Mouse (Mus musculus) myocyte (in vitro differentiated cells): Measurements from ENCODE around the gene Cyp2d11. TPM values are rescaled to one million over a fixed set of nuclear protein-coding genes. Genes with fewer than 3 reads are reported as not detected.

Experiments used
- H3K27me3 ChIP-seq: one replicate; pipeline ENCODE4 v1.6.1; 2011; ENCODE audit not compliant: control insufficient read depth, insufficient read depth, insufficient read length
- H3K36me3 ChIP-seq: one replicate; pipeline ENCODE4 v1.6.1; 2011; ENCODE audit not compliant: control insufficient read depth, insufficient read depth
- H3K4me2 ChIP-seq: one replicate; pipeline ENCODE4 v1.6.1; 2011; ENCODE audit warnings: low read depth, control low read depth
- H3K4me3 ChIP-seq: one replicate; pipeline ENCODE4 v1.5.1; 2011; ENCODE audit warnings: mild to moderate bottlenecking, control low read depth, moderate library complexity
- H3K79me2 ChIP-seq: one replicate; pipeline ENCODE4 v1.6.1; 2011; ENCODE audit not compliant: control insufficient read depth, insufficient read depth
- H3ac ChIP-seq: one replicate; pipeline ENCODE4 v1.6.1; 2011; ENCODE audit not compliant: control insufficient read depth, insufficient read length
- CEBPB ChIP-seq: IDR thresholded peaks from 2 replicates; pipeline ENCODE4 v1.6.1; 2011; ENCODE audit warnings: mild to moderate bottlenecking, moderate library complexity; ENCODE audit not compliant: poor library complexity, insufficient read depth, severe bottlenecking
- E2F4 ChIP-seq: IDR thresholded peaks from one replicate; pipeline ENCODE4 v1.6.1; 2011; ENCODE audit warnings: mild to moderate bottlenecking, control low read depth, moderate library complexity; ENCODE audit not compliant: insufficient read depth
- MAX ChIP-seq: IDR thresholded peaks from one replicate; pipeline ENCODE4 v1.6.1; 2011; ENCODE audit warnings: low read depth, mild to moderate bottlenecking, control low read depth
- MYOD1 ChIP-seq, 3 experiments: IDR thresholded peaks; one replicate each; pipeline ENCODE4 v1.6.1; 2011; ENCODE audit warnings: control low read depth in 2 of 3, low read depth in 2 of 3, mild to moderate bottlenecking in 2 of 3, moderate library complexity in 1 of 3; ENCODE audit not compliant: insufficient read length in 2 of 3, control insufficient read depth in 1 of 3
- MYOG ChIP-seq, 3 experiments: IDR thresholded peaks; one replicate each; pipeline ENCODE4 v1.6.1; 2011; ENCODE audit warnings: control low read depth in 2 of 3, low read depth in 2 of 3, mild to moderate bottlenecking in 2 of 3; ENCODE audit not compliant: insufficient read length in 2 of 3, control insufficient read depth in 1 of 3, insufficient read depth in 1 of 3
- POLR2A ChIP-seq: IDR thresholded peaks from one replicate; pipeline ENCODE4 v1.6.1; 2011; ENCODE audit warnings: low read depth, mild to moderate bottlenecking, control low read depth, moderate library complexity; ENCODE audit not compliant: insufficient read length
- POLR2AphosphoS2 ChIP-seq: IDR thresholded peaks from one replicate; pipeline ENCODE4 v1.6.1; 2011; ENCODE audit warnings: low read depth, control low read depth; ENCODE audit not compliant: insufficient read length
- REST ChIP-seq: IDR thresholded peaks from one replicate; pipeline ENCODE4 v1.6.1; 2011; ENCODE audit warnings: mild to moderate bottlenecking, control low read depth, moderate library complexity; ENCODE audit not compliant: insufficient read depth, insufficient read length
- SRF ChIP-seq: IDR thresholded peaks from one replicate; pipeline ENCODE4 v1.6.1; 2011; ENCODE audit warnings: low read depth; ENCODE audit not compliant: control insufficient read depth, insufficient read length
- TCF12 ChIP-seq: IDR thresholded peaks from one replicate; pipeline ENCODE4 v1.6.1; 2011; ENCODE audit warnings: mild to moderate bottlenecking, control low read depth; ENCODE audit not compliant: poor library complexity, insufficient read depth, severe bottlenecking
- TCF3 ChIP-seq: IDR thresholded peaks from one replicate; pipeline ENCODE4 v1.6.1; 2011; ENCODE audit warnings: low read depth, control low read depth; ENCODE audit not compliant: insufficient read length
- USF1 ChIP-seq: IDR thresholded peaks from one replicate; pipeline ENCODE4 v1.6.1; 2011; ENCODE audit warnings: low read depth, mild to moderate bottlenecking, control low read depth, moderate library complexity
- polyA plus RNA-seq: library from polyadenylated mRNA; unstranded; fragments of >200 nt; fragmentation: generic; extraction: Trizol; gene quantifications from one replicate; pipeline ENCODE4 v1.2.1, GENCODE M21; 2012; ENCODE audit warnings: missing spikeins

The Cyp2d11 gene
- polyA plus RNA-seq, 1 experiment, result not detected

DNA sequence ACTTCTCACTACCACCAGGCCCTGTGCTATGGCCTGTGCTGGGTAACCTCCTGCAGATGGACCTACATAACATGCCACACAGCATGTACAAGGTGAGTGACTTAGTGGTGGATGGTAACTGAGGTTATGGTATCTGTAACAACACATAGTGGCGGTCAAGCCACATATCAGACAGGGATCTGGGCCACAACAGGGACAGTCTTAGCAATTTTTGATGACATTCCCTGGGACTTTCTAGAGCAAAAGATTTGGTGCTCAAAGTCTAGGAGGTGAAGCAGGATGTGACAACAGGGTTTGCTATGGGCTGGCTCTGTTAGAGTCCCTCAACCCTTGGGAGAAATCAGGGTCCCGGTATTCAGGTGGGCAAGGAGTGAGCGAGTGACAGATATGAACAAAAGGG lies 39.8 kb upstream of the Cyp2d11 start:
- Histone ChIP-seq H3K79me2 (no peaks in the 10 kb centered on the region), H3ac (no peak overlapping the region), H3K4me3 (no peak overlapping the region), H3K4me2 (no peak overlapping the region), H3K27me3 (no peaks in the 10 kb centered on the region), H3K36me3 (no peaks in the 10 kb centered on the region)
- no peak for TF ChIP-seq MYOD1 (IDR thresholded peaks at IDR 0.05; ENCODE audit: control insufficient read depth in 1 of 3, insufficient read length in 2 of 3, low read depth in 2 of 3)
- TF ChIP-seq CEBPB, result no peak
- TF ChIP-seq REST, result no peak
- TF ChIP-seq TCF12, result no peak
- no peak for TF ChIP-seq POLR2A
- TF ChIP-seq TCF3, result no peak
- no peak for TF ChIP-seq SRF
- TF ChIP-seq USF1, result no peak
- no peak for TF ChIP-seq POLR2AphosphoS2
- no peak for TF ChIP-seq E2F4

DNA sequence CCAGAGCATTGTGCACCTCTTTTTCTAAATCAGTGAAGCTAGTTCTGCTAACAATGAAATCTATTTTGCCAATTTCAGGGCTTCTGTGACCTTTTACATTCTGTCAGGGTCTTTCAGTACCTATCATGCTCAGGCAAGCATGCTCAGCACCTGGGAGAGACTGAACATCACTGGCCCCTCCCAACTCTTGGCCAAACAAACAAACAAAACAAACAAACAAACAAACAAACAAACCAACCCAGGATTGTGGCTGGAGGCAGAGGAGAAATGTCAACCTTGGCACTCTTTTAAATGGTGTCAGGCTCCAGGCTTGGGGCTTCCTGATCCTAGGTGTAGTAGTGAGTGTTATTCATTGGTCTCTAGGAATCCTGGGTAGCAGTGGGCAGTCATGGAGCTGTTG lies 39.3 kb upstream of the Cyp2d11 start, which contains the start of gene Cyp2d9:
TSS of gene Cyp2d9 (plus strand) at position 301 of the 400 bp plus-strand sequence.
- H3K79me2 ChIP-seq, result no peaks in the 10 kb centered on the region
- no peak within 1 kb of the TSS for H3ac ChIP-seq
- no peak for TF ChIP-seq POLR2AphosphoS2
- no peak for TF ChIP-seq USF1
- TF ChIP-seq SRF, result no peak
- TF ChIP-seq POLR2A, result no peak
- H3K4me3 ChIP-seq, result no peak within 1 kb of the TSS
- no peaks in the 10 kb centered on the region for H3K36me3 ChIP-seq
- H3K27me3 ChIP-seq, result no peaks in the 10 kb centered on the region
- no peak within 1 kb of the TSS for H3K4me2 ChIP-seq

DNA sequence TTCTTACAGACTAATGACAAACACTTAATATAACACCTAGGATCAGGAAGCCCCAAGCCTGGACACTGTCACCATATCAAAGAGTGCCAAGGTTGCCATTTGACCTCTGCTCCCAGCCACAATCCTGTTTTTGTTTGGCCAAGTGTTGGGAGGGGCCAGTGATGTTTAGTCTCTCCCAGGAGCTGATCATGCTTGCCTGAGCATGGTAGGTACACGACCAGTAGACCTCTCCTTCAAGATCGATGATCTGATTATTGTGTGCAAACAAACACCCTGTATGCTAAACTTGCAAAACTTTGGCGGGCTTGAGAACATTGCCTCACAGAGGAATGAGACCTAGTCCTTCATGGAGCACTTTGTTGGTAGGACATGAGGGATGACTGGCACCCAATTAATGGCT lies 29.6 kb upstream of the Cyp2d11 start:
- H3K36me3 ChIP-seq, result no peaks in the 10 kb centered on the region
- H3K79me2 ChIP-seq, result no peaks in the 10 kb centered on the region
- no peaks in the 10 kb centered on the region for H3K27me3 ChIP-seq
- H3K4me2 ChIP-seq, result no peak overlapping the region
- H3ac ChIP-seq, result no peak overlapping the region
- no peak for TF ChIP-seq E2F4
- TF ChIP-seq POLR2A, result no peak
- TF ChIP-seq TCF3, result no peak
- TF ChIP-seq CEBPB, result no peak
- TF ChIP-seq USF1, result no peak
- TF ChIP-seq MAX, result no peak
- no peak for TF ChIP-seq POLR2AphosphoS2
- no peak for TF ChIP-seq MYOD1 (IDR thresholded peaks at IDR 0.05; ENCODE audit: control insufficient read depth in 1 of 3, insufficient read length in 2 of 3, low read depth in 2 of 3)
- no peak for TF ChIP-seq REST
- no peak for TF ChIP-seq SRF
- TF ChIP-seq TCF12, result no peak
- TF ChIP-seq MYOG (IDR thresholded peaks at IDR 0.05; ENCODE audit: control insufficient read depth in 1 of 3, insufficient read depth in 1 of 3, insufficient read length in 2 of 3, low read depth in 2 of 3), result no peak
- no peak overlapping the region for H3K4me3 ChIP-seq

DNA sequence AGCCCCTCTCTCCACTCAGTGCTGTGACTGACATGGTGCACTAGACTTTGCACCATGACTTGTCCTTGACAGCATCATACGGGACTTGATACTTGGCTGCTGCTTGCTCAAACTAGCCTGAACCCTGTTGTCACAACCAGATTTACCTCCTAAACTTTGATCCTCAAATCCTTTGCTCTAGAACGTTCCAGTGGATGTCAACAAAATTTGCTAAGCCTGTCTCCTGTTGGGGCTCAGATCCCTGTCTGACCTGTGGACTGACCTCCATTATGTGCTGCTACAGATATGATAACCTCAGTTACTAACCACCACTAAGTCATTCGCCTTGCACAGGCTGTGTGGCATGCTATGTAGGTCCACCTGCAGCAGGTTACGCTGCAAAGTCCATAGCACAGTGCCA lies 29.1 kb upstream of the Cyp2d11 start:
- Histone ChIP-seq H3K4me2 (no peak overlapping the region), H3ac (no peak overlapping the region), H3K79me2 (no peaks in the 10 kb centered on the region), H3K4me3 (no peak overlapping the region), H3K36me3 (no peaks in the 10 kb centered on the region), H3K27me3 (no peaks in the 10 kb centered on the region)
- TF ChIP-seq USF1 (no peak), REST (no peak), POLR2A (no peak), SRF (no peak), E2F4 (no peak), POLR2AphosphoS2 (no peak)

DNA sequence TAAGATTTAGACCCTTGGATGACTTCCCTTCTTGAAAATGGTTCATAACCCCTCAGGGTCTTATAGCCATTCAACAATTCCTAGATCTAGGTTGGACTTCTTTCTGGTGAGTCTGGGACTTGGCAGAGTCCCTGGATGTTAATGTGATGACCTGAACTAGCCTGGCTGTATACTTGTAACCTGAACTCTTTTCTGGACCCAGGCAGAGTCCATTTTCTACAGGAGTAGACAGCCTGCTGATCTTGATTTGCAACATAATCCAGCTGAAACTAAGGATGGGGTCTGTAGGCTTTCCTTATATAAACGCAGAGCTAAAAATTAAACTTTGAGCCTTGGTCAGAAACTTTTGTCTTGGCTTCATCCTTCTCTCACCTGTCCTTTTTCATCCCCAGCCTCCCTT lies 24.8 kb upstream of the Cyp2d11 start:
- Histone ChIP-seq H3K27me3 (no peaks in the 10 kb centered on the region), H3K36me3 (no peaks in the 10 kb centered on the region), H3K4me2 (no peak overlapping the region), H3K4me3 (no peak overlapping the region), H3ac (no peak overlapping the region), H3K79me2 (no peaks in the 10 kb centered on the region)
- TF ChIP-seq TCF12, result no peak
- TF ChIP-seq MYOD1 (IDR thresholded peaks at IDR 0.05; ENCODE audit: control insufficient read depth in 1 of 3, insufficient read length in 2 of 3, low read depth in 2 of 3), result no peak
- no peak for TF ChIP-seq CEBPB
- no peak for TF ChIP-seq MYOG (IDR thresholded peaks at IDR 0.05; ENCODE audit: control insufficient read depth in 1 of 3, insufficient read depth in 1 of 3, insufficient read length in 2 of 3, low read depth in 2 of 3)
- no peak for TF ChIP-seq E2F4
- no peak for TF ChIP-seq USF1
- TF ChIP-seq TCF3, result no peak
- TF ChIP-seq POLR2A, result no peak
- no peak for TF ChIP-seq MAX
